Mouse (Mus musculus): ENCODE measurements around the gene Lipc. TPM values are rescaled to one million over a fixed set of nuclear protein-coding genes. Genes with fewer than 3 reads are reported as not detected.

Lipc gene
- total and polyA plus RNA-seq, 2 experiments = 210 to 384 TPM

DNA sequence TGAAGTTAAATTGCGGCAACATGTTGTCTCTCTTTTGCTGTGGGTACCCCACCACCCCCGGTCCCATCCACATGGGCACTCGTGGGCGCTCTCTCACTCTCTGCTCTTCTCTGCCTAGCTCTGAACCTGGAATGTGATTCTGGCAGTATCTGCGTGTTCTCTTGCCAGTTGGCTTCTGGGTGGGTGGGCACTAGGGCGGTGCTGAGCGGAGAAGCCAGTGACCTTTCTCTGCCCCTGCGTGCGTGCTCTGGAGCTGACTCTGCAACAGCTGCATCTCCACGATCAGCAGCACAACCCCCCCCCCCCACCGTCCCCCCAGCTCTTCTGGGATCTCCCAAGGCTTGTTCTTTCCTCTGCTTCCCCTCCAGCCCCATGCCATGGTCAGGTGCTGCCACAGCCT is 144.3 kb downstream of the Lipc start:
- 92% methylated on average over 11 of the region's 11 CpGs for WGBS

DNA sequence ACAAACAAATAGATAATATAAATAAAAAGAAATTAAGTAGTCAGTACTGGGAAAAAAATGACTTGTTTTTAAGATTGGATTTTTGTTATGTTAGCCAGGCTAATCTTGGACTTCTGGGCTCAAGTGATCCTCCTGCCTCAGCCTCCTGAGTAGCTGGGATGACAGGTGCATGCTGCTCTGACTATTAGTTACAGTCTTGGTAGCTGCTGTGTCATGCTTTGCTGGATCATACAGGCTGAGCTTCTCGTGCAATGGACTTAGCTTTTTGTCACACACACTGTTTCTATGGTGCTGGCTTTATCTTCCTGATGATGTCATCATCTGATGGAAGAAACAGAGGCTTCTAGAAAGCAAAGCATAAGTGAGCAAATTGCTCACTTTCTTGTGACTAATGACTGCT is 146.0 kb downstream of the Lipc start:
- no peaks in the 10 kb centered on the region for H3K27me3 ChIP-seq (ENCODE audit: control insufficient read depth, insufficient read depth, low read length)
- H3K4me1 ChIP-seq (ENCODE audit: control insufficient read depth, insufficient read depth, low read length) = no peaks in the 10 kb centered on the region
- H3K9ac ChIP-seq (ENCODE audit: low read depth, low read length) = no peak overlapping the region
- H3K27ac ChIP-seq (replicated peaks; ENCODE audit: insufficient read depth, low read depth, low read length) = no peak overlapping the region
- no peaks in the 10 kb centered on the region for H3K79me2 ChIP-seq (ENCODE audit: control insufficient read depth, insufficient read depth, low read length)
- peaks cover 16% of the 10 kb centered on the region; the same call in 1 of the 2 replicates for H3K36me3 ChIP-seq (ENCODE audit: control insufficient read depth, insufficient read depth, low read length)
- no peak for DNase-seq (ENCODE audit: extremely low read depth, low read depth, low spot score)
- WGBS = 60% methylated on average over 1 of the region's 1 CpGs
- TF ChIP-seq CTCF (IDR thresholded peaks at IDR 0.05; ENCODE audit: low read depth, low read length) (no peak), POLR2A (IDR thresholded peaks at IDR 0.05; ENCODE audit: extremely low read depth, insufficient read depth, low read length) (no peak)
- no peak overlapping the region for H3K4me3 ChIP-seq (ENCODE audit: insufficient read depth, low read depth, low read length)

More for the DNA sequence above, 144.3 kb downstream of the Lipc start:
- Histone ChIP-seq H3K4me1 (ENCODE audit: control insufficient read depth, insufficient read depth, low read length) (no peaks in the 10 kb centered on the region), H3K27ac (replicated peaks; ENCODE audit: insufficient read depth, low read depth, low read length) (no peak overlapping the region), H3K4me3 (ENCODE audit: insufficient read depth, low read depth, low read length) (no peak overlapping the region), H3K27me3 (ENCODE audit: control insufficient read depth, insufficient read depth, low read length) (no peaks in the 10 kb centered on the region), H3K9ac (ENCODE audit: low read depth, low read length) (no peak overlapping the region), H3K79me2 (ENCODE audit: control insufficient read depth, insufficient read depth, low read length) (no peaks in the 10 kb centered on the region), H3K36me3 (ENCODE audit: control insufficient read depth, insufficient read depth, low read length) (peaks cover 21% of the 10 kb centered on the region; the same call in 1 of the 2 replicates)
- DNase-seq (ENCODE audit: extremely low read depth, low read depth, low spot score) = no peak
- TF ChIP-seq POLR2A (IDR thresholded peaks at IDR 0.05; ENCODE audit: extremely low read depth, insufficient read depth, low read length) (no peak), CTCF (IDR thresholded peaks at IDR 0.05; ENCODE audit: low read depth, low read length) (no peak)

DNA sequence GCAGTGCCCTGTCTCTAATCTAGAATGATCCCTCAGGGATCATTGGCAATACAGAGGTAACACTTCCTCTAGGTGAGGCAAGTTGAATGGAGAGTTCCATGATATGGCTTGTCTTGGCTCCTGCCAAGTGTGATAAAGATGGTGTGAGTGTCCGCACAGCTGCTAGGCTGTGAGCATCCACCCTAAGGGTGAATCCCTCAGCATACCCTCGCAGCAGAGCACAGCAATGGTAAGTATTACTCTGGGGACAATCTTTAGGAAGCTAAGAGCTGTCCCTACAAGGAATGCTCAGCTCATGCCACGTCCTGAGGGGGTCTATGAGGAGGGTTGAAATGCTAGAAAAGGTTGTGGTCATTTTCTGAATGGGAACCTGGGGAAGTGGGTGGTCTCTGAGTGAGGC is 149.2 kb downstream of the Lipc start:
- Histone ChIP-seq H3K27ac (replicated peaks; ENCODE audit: insufficient read depth, low read depth, low read length) (no peak overlapping the region), H3K4me1 (ENCODE audit: control insufficient read depth, insufficient read depth, low read length) (no peaks in the 10 kb centered on the region), H3K27me3 (ENCODE audit: control insufficient read depth, insufficient read depth, low read length) (no peaks in the 10 kb centered on the region), H3K4me3 (ENCODE audit: insufficient read depth, low read depth, low read length) (no peak overlapping the region), H3K79me2 (ENCODE audit: control insufficient read depth, insufficient read depth, low read length) (no peaks in the 10 kb centered on the region), H3K36me3 (ENCODE audit: control insufficient read depth, insufficient read depth, low read length) (peaks cover 5% of the 10 kb centered on the region; the same call in 1 of the 2 replicates), H3K9ac (ENCODE audit: low read depth, low read length) (no peak overlapping the region)
- WGBS = 95% methylated on average over 3 of the region's 3 CpGs
- no peak for DNase-seq (ENCODE audit: extremely low read depth, low read depth, low spot score)
- TF ChIP-seq CTCF (IDR thresholded peaks at IDR 0.05; ENCODE audit: low read depth, low read length) = no peak
- no peak for TF ChIP-seq POLR2A (IDR thresholded peaks at IDR 0.05; ENCODE audit: extremely low read depth, insufficient read depth, low read length)

DNA sequence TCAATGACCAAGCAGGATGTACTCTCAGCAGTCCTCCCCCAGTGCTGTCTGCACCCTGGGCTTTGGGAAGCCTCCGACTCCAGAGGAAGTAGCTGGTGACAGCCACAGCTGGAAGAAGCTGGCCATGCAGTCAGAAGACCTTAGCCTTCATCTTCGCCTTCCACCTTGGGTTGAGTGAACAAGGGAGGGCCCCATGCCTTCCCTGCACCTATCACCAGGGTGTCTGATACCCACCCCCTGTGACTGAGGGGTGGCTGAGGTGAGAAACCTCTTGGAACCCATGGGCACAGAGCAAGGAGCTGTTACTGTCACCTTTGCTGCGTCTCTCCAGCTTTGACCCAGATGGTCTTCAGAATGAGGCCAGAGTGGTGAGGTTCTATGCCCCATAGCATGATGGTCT is 150.3 kb downstream of the Lipc start:
- no peaks in the 10 kb centered on the region for H3K79me2 ChIP-seq (ENCODE audit: control insufficient read depth, insufficient read depth, low read length)
- no peak for TF ChIP-seq CTCF (IDR thresholded peaks at IDR 0.05; ENCODE audit: low read depth, low read length)
- TF ChIP-seq POLR2A (IDR thresholded peaks at IDR 0.05; ENCODE audit: extremely low read depth, insufficient read depth, low read length) = no peak
- no peak for DNase-seq (ENCODE audit: extremely low read depth, low read depth, low spot score)
- 86% methylated on average over 3 of the region's 3 CpGs for WGBS
- H3K9ac ChIP-seq (ENCODE audit: low read depth, low read length) = no peak overlapping the region
- H3K27ac ChIP-seq (replicated peaks; ENCODE audit: insufficient read depth, low read depth, low read length) = no peak overlapping the region
- H3K36me3 ChIP-seq (ENCODE audit: control insufficient read depth, insufficient read depth, low read length) = peaks cover 5% of the 10 kb centered on the region; the same call in 1 of the 2 replicates
- no peak overlapping the region for H3K4me3 ChIP-seq (ENCODE audit: insufficient read depth, low read depth, low read length)
- H3K4me1 ChIP-seq (ENCODE audit: control insufficient read depth, insufficient read depth, low read length) = no peaks in the 10 kb centered on the region
- H3K27me3 ChIP-seq (ENCODE audit: control insufficient read depth, insufficient read depth, low read length) = no peaks in the 10 kb centered on the region

DNA sequence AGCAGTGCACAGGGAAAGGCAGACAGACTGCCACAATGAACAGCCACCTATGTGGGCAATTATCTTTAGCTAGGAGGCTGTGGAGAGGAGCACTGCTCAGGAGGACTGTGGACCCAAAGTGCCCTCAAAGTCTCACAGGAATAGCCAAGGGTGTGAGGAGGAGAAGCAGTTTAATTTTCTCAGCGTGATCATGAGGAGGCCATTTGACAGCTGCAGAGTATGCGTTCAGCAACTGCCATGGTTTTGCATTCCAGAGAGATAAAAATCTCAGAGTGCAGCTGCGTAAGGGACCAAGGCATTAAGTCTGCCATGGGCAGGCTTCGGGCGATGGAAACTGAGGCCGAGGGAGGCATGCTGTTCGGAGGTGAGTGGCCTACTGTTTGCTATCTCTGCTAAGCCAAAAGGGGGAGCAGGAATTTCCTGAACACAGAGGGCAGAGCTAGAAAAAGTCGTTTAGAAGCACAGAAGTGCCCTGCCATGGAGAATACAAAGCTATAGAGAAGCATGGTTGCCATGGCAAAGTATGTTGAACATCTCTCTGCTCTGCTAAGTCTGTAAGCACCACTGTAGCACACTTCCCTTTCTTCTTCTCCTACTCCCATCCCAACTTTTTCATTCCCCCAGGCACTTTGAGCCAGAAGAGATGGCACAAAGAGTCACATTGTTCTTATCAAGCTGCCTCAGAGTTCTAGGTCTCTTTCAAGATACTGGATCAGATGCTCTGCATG is 151.3 kb downstream of the Lipc start:
- DNase-seq (ENCODE audit: extremely low read depth, low read depth, low spot score) = no peak
- Histone ChIP-seq H3K4me1 (ENCODE audit: control insufficient read depth, insufficient read depth, low read length) (no peaks in the 10 kb centered on the region), H3K27me3 (ENCODE audit: control insufficient read depth, insufficient read depth, low read length) (no peaks in the 10 kb centered on the region), H3K79me2 (ENCODE audit: control insufficient read depth, insufficient read depth, low read length) (no peaks in the 10 kb centered on the region), H3K27ac (replicated peaks; ENCODE audit: insufficient read depth, low read depth, low read length) (no peak overlapping the region), H3K36me3 (ENCODE audit: control insufficient read depth, insufficient read depth, low read length) (peaks cover 5% of the 10 kb centered on the region; the same call in 1 of the 2 replicates), H3K4me3 (ENCODE audit: insufficient read depth, low read depth, low read length) (no peak overlapping the region), H3K9ac (ENCODE audit: low read depth, low read length) (no peak overlapping the region)
- TF ChIP-seq POLR2A (IDR thresholded peaks at IDR 0.05; ENCODE audit: extremely low read depth, insufficient read depth, low read length) = no peak
- TF ChIP-seq CTCF (IDR thresholded peaks at IDR 0.05; ENCODE audit: low read depth, low read length) = no peak
- WGBS = 87% methylated on average over 8 of the region's 8 CpGs

DNA sequence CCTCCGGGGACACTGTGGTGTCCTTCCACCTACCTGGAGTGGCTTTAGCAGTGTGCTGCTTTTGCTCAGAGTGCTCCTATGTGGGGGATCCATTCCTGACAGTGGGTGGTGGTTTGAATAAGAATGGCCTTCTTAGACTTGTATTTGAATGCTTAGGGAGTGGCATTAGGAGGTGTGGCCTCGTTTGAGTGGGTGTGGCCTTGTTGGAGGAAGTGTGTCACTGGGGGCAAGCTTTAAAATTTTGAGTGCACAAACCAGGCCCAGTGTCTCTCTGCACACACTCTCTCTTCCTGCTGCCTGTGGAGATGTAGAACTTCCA is 156.6 kb downstream of the Lipc start:
- H3K79me2 ChIP-seq (ENCODE audit: control insufficient read depth, insufficient read depth, low read length) = no peaks in the 10 kb centered on the region
- H3K27me3 ChIP-seq (ENCODE audit: control insufficient read depth, insufficient read depth, low read length) = no peaks in the 10 kb centered on the region
- H3K9ac ChIP-seq (ENCODE audit: low read depth, low read length) = no peak overlapping the region
- H3K36me3 ChIP-seq (ENCODE audit: control insufficient read depth, insufficient read depth, low read length) = peaks cover 2% of the 10 kb centered on the region; the same call in 1 of the 2 replicates
- WGBS = 73% methylated on average over 2 of the region's 2 CpGs
- TF ChIP-seq POLR2A (IDR thresholded peaks at IDR 0.05; ENCODE audit: extremely low read depth, insufficient read depth, low read length) (no peak), CTCF (IDR thresholded peaks at IDR 0.05; ENCODE audit: low read depth, low read length) (no peak)
- no peak overlapping the region for H3K27ac ChIP-seq (replicated peaks; ENCODE audit: insufficient read depth, low read depth, low read length)
- no peak for DNase-seq (ENCODE audit: extremely low read depth, low read depth, low spot score)
- H3K4me1 ChIP-seq (ENCODE audit: control insufficient read depth, insufficient read depth, low read length) = no peaks in the 10 kb centered on the region
- no peak overlapping the region for H3K4me3 ChIP-seq (ENCODE audit: insufficient read depth, low read depth, low read length)
